Mouse (Mus musculus): Measurements from ENCODE around the gene Ginm1.

Ginm1 gene

GRCm38 (mm10) chr10:7792751-7793385, at the start of gene Ginm1, which contains the start of gene Ppil4:
TSS of gene Ginm1 (minus strand) at chr10:7792824.
TSS of gene Ppil4 (plus strand) at chr10:7792891.
- DNase-seq (ENCODE audit: low spot score in 2 of 2): peak; percentile 83 to 93

DNA sequence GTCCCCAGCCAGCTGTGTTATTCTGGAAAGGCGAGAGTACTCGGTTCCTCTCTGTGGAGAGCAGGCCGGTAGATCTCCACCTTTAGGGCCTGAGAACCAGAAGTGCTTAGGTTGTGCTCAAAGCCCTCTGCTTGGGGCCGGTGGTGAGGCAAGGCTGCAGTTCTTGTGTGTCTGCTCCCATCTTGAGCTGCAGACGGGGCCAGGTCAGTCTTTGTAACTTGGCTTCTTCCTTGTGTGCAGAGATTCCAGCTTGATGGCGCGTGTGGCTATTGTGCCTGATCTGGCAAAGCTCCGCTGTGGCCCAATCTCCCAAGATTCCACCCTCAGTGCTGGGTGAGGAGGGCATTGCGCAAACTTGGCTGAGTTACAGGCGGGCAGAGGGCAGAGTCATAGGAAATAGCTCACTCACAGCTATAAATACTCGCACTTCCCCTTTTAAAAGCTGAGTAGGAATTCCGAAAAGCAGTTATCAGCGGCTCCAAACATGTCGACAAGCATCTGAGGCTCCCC, 49.0 kb upstream of the Ginm1 start:
- no peak for DNase-seq (ENCODE audit: low spot score in 2 of 2)

DNA sequence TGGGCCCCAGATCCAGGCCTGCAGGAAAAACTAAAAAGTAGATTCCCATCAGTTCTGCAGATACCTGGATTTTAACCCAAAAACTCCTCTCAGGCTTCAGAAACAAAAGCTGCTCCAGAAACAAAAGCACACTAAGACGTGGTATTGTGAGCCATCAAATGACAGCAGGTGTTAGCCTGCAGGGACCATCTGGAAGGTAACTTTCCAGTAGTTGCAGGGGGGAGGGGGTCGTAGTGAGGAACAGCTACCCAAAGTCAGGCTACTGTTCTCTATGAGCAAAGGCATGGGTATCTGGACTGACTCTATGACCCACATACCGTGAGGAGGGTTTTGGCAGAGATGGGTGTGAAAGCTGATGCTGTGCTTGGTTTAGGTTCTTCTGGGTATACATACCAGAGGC, 48.2 kb upstream of the Ginm1 start:
- no peak for DNase-seq (ENCODE audit: low spot score in 2 of 2)

DNA sequence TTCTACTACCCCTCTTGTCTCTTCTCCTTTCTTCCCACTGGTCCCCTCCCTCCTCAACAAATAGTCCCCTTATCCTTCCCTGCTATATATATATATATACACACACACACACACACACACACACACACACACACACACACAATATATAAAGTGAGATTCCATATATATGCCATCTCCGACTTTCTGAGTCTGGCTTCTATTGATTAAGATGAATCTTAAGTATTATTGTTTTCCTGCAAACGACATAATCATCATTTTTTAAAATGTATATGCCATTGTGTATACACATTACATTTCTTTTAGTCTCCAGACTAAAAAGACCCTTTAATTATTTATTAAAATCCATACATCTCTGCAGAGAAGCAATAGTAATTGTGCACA, 47.7 kb upstream of the Ginm1 start:
- DNase-seq (ENCODE audit: low spot score in 2 of 2): no peak

DNA sequence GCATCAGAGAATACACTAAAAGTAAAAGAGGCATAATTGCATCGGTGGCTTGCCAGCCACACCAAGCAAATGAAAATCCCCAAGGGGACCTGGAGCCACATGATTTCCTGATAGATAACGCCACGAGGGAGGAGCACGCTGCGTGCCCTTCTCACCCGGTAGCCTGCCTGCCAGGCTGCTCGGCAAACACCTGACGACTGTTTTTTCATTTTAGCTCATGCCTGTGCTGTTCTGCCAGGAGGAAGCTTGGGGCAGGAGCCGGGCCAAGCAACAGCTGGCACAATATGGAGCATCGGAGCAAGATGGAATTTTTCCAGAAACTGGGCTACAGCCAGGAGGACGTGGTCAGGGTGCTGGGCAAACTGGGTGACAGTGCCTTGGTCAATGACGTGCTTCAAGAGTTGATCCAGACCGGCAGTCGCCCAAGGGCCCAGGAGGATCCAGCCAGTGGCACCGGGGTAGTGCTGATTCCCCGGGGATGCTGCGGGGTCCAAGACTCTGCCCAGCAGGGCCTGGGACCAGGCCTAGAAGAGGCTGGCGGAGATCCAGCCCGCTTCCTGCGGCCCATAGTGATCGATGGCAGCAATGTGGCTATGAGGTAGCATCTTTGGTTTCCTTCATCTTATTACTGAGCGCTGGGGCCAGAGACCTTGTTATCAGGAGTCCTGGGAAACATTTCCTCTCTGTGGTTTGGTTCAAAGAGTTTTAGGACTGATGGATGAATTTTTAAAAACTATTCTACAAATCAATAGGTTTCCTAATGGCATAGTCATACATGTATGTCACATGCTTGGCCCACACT, 47.1 kb upstream of the Ginm1 start:
- peak in 1 of 2 experiments; percentile 21 for DNase-seq (ENCODE audit: low spot score in 2 of 2)

DNA sequence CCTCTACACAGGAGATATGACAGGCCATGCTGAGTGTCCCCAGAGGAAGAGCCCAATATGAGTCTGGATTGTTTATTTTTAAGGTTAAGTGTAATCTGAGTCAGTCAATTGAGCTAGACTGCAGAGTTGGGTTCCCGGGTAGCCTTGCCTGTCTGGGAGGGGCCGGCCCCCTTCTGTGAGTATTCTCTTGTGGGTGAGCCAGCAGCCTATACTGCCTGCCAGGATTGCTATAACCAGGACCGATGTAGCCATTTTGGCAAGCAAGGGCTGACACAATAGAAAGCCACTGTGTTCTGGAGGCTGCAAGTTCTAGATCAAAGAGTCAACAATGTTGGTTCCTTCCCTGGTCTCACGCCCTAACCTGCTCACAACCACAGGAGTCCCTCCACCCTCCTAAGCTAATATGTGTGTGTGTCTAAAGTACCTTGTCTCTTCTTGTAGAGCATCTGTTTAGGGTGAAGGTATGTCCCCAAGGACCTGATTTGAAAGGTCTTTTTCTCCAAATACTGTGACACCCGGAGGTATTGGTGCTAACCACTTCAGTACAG, 46.3 kb upstream of the Ginm1 start:
- no peak for DNase-seq (ENCODE audit: low spot score in 2 of 2)

GRCm38 (mm10) chr10:7838036-7838435, 45.4 kb upstream of the Ginm1 start:
- no peak for DNase-seq (ENCODE audit: low spot score in 2 of 2)

DNA sequence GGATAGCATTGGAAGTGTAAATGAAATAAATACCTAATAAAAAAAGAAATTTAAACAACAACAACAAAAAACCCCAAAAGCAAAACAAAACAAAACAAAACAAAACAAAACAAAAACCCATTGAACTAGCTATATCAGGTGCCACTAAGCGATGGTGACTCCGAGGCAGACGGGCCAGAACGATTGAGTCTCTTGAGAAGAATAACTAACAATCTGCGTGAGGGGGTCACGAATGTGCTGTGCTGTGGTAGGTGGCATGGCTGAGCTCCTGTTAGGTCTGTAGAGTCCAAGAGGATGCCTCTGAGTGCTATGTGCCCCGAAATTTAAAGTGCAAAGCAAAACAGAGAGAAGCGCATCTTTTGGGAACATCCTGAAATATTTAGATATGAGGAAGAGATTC, 44.8 kb upstream of the Ginm1 start:
- DNase-seq (ENCODE audit: low spot score in 2 of 2): no peak

- DNase-seq (ENCODE audit: low spot score in 2 of 2): no peak
Observed at GRCm38 (mm10) chr10:7836902-7837301, 44.3 kb upstream of the Ginm1 start.

DNA sequence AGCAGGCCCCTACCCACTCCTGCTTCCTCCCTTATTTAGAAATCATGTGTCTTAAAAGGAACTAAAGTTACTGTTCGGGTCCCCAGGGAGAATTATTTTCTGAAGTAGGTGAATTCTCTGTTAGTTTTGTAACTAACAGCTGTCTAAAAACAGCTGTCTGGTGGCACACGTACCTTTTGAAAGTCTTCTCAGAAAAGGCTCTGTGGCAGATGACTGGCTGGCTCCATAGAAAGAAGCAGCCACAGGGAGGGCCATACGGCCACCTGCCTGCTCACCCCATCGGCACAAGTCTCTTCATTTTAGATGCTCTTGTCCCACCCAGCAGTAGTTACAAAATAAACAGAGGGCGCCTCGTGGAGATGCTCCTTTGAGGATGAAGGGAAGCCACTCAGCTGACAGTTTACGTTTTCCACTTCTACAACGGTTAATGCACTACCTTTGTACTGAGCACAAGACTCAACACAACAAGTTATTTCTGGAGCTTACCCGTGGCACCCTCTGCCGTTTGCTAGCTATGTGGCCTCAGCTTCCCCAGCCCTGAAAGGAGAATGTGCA, 42.1 kb upstream of the Ginm1 start:
- DNase-seq (ENCODE audit: low spot score in 2 of 2): no peak

- no peak for DNase-seq (ENCODE audit: low spot score in 2 of 2)
Observed at GRCm38 (mm10) chr10:7833377-7834165, 40.9 kb upstream of the Ginm1 start.

DNA sequence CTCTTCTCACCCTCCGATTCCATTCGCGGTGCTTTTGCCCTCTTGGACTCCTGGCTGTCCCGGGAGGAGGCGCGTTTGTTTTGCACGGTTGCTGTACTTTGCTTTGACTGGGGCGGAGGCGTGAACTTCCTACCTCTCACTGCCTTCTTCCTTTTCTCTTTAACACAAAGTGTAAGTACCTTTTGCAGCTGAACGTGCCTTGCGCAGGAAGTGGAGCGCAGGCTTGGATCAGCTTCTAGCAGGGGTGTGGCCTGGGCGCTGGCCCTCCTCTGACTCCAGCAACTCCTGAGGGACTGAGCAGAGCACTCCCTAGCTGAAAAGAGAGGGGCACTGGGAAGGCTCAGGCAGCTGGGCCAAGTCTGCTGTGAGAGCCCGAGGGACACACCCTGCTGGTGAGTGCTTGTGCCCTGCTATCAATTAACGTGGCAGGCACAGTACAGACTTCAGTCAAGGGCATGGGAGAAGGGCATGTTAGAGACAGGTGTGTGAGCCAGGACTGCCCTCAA, 39.6 kb upstream of the Ginm1 start, which contains the start of gene Zc3h12d:
Zc3h12d (plus strand) TSS at position 300 of the 506 bp plus-strand sequence.
- DNase-seq (ENCODE audit: low spot score in 2 of 2): no peak

GRCm38 (mm10) chr10:7826106-7826505, 33.5 kb upstream of the Ginm1 start:
- no peak for DNase-seq (ENCODE audit: low spot score in 2 of 2)

DNA sequence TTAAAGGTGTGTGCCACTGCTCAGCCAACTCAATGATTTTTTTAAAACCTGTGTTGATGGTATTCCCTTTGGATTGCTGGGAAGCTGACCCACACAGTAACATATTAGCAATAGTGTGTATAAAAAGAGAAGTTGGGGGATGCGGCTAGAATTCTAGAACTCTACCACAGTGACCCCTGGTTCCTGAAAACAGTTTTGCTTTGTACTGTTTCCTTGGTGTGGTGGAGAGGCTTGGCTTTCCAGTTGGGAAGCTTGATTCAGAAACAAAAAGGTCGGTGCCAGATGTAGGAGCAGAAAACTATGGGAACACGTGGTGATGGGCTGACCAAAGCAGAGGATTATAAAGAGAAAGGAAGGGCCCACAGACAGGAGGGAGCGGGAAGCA, 32.6 kb upstream of the Ginm1 start:
- DNase-seq (ENCODE audit: low spot score in 2 of 2): no peak

DNA sequence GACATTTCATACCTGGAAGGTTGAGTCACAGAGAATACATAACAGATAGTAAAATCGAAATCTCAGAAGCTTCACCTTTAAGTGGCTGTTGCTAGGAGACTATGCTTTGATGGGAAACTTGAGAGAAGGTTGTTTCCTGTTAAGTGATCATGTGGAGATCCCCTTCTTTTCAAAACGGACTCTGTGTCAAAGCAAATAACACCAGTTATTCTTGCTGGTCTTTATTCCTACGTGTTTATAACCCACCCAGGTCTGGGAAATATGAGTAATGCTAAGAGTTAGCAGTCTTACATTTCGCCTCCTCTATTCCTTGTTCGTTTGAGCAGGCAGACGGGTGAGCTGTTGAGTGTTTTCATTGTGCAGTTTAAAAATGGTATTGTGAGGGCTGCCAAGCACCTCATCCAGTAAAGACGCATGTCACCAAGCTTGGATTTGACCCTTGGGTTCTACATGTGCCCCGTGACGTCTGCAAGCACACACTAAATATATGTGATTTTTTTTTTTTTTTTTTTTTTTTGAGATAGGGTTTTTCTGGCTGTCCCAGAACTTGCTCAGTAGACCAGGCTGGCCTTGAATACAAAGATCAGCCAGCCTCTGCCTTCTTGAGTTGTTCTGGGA, 32.1 kb upstream of the Ginm1 start:
- DNase-seq (ENCODE audit: low spot score in 2 of 2): no peak

GRCm38 (mm10) chr10:7821981-7822380, 29.4 kb upstream of the Ginm1 start:
- no peak for DNase-seq (ENCODE audit: low spot score in 2 of 2)

GRCm38 (mm10) chr10:7820171-7820570, 27.5 kb upstream of the Ginm1 start:
- DNase-seq (ENCODE audit: low spot score in 2 of 2): no peak

DNA sequence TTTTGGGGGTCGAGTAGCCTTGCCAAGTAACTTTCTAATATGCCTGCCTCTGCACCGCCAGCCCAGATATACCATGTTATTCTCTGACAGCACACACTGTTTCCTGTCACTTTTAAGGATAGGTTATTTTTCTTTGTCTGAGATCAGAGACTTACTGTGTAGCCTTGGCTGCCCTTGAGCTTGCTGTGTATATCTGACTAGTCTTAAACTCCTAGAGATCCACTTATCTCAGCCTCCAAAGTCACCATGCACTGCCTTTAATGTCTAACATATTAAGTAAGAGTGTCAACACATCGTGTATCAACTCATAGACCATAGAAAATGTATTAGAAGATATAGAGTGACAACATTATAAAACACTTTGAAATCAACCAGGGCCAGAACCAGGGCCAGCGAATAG, 27.0 kb upstream of the Ginm1 start:
- DNase-seq (ENCODE audit: low spot score in 2 of 2): no peak

DNA sequence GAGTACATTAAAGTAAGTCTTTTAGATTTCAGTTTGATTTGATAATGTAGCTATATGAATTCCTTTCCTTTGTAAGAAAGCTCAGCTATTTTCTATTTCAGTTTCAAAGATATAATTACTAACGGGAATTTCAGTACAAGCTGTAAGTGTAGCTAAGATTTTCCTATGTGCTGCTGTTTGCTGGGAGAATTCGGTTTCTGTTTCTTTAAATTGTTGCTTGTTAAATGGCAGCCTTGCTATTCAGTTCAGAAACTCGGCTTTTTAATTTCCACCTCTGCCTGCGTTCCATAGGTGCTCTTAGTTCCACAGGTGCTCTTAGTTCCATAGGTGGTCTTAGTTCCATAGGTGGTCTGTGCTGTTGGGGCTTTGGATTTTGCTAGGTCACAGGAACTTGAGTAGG, 26.5 kb upstream of the Ginm1 start:
- no peak for DNase-seq (ENCODE audit: low spot score in 2 of 2)

DNA sequence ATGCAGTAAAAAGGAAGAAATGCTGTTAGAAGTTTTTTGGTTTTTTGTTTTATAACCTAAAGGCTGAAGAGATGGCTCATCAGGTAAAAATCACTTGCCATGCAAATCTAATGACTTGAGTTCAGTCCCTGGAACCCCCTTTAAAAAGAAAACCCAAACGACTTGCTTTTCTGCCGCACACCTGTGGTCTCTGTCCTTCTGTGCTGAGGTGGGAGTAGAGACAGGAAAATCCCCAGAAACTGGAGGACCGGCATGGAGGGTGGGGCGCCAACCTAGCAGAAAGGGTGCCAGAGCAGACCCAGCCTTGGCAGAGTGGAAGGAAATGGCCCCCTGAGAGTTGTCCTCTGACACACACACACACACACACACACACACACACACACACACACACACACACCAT, 26.1 kb upstream of the Ginm1 start:
- no peak for DNase-seq (ENCODE audit: low spot score in 2 of 2)

DNA sequence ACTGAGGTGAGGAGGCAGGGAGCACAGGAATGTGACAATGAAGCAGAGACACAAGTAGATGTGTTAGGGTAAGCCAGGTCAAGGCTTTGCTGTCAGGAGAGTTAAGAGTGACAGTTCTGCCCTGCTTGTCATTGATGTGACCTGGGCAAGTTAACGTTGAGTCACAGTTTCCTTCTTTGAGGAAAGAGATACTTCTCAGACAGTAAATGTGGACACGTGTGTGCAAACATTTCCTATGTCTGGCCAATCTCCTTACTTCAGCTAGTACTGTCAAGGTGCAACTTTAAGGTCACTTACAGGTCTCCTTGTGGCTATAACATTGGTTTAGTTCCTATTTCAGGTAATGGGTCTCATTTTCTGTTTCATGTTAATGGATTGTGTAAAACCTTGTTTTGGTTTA, 23.9 kb upstream of the Ginm1 start:
- no peak for DNase-seq (ENCODE audit: low spot score in 2 of 2)
